ENCODE assay signal across 19 mouse cellular contexts in the genomic region with DNA sequence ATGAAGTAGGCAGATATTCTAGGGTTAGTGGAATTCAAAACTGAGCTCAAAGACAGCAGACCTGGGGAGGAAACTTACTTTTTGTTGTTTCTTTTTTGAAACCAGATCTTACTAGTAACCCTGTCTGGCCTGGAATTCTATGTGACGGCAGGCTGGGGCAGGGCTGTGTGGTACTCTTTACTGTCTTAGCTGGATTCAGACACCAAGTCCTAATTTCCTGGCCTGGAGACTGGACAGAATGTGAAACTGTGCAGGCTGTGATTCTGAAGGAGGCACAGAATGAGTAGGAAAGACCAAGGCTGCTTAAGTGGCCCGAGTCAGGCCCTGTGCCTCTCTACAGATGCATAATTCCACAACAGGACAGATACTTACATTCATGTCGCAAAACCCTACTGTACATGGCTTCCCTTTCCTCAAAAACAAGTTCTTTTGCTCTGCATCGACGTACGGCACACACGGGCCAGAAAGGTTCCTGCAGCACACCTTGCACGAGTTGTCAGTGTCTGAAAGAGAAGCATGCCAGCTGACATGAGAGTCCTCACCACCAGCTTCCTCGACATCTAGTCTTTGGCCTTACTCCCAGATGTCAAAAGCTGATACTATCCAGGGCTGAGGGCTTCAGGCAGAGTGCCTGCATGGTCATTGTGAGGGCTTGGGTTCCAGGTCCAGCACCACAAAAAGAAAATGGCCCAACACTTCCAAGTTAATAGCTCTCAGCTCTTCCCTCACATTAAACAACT. TPM values are rescaled to one million over a fixed set of nuclear protein-coding genes. Genes with fewer than 3 reads are reported as not detected.
A peak's percentile ranks its signal among the peaks of the same experiment; 100 is the strongest.
DNase-seq lines count a peak whose midpoint lies in the region; ATAC-seq and TF ChIP-seq lines count a peak whose summit lies in the region.
"Had no signal": no experiment of that assay in that cellular context is flagged by ENCODE, and none has a peak within 500 bp of the region (broad histone marks: within the 10 kb centered on the region; RNA-seq: fewer than 3 reads in every experiment).

No protein-coding gene starts in this region.

- no peak for TF ChIP-seq EP300 in heart, adult 2 months (IDR thresholded peaks at IDR 0.05; ENCODE audit: insufficient read depth, low read depth, low read length)

- 0 out of 2 replicates have a peak, but pooled peaks cover 7% of the 10 kb centered on the region for H3K4me1 ChIP-seq in heart, embryonic 10.5 days
- peaks cover 1% of the 10 kb centered on the region; the same call in 1 of the 2 replicates for H3K4me1 ChIP-seq in heart, adult 2 months (ENCODE audit: control insufficient read depth, insufficient read depth, low read length)
- peaks cover 8 to 9% of the 10 kb centered on the region in 2 experiments; a peak in 3 of 4 replicates for H3K4me1 ChIP-seq in heart, embryonic 14.5 days (ENCODE audit: control insufficient read depth in 2 of 2, insufficient read depth in 2 of 2, low read length in 2 of 2)
- H3K4me1 ChIP-seq: embryonic facial prominence, embryonic 10.5 days; forebrain, embryonic 13.5 days; hindbrain, embryonic 13.5 days had no signal

- intact Hi-C loops in heart, adult 2 months (cut with DNase I), result no loop called here

- TF ChIP-seq POLR2A in heart, adult 2 months (IDR thresholded peaks at IDR 0.05; ENCODE audit: insufficient read depth, low read depth, low read length), result no peak
- TF ChIP-seq POLR2A in myocyte (IDR thresholded peaks at IDR 0.05; ENCODE audit: insufficient read length, low read depth), result no peak

- H3K79me2 ChIP-seq in heart, adult 2 months (replicated peaks; ENCODE audit: control insufficient read depth, insufficient read depth, low read length), result no peaks in the 10 kb centered on the region
- H3K79me2 ChIP-seq in myocyte (ENCODE audit: control insufficient read depth, insufficient read depth), result no peaks in the 10 kb centered on the region

- ATAC-seq in heart, embryonic 14.5 days (ENCODE audit: insufficient number of reproducible peaks, insufficient read depth, low FRiP score, low read depth), result no peak
- ATAC-seq: forebrain, embryonic 13.5 days; forebrain, postnatal 0 days; hindbrain, postnatal 0 days had no signal

- 80% methylated on average over 9 of the region's 9 CpGs for WGBS in heart, embryonic 10.5 days
- 81% methylated on average over 9 of the region's 9 CpGs for WGBS in heart, adult 2 months
- 69% methylated on average over 9 of the region's 9 CpGs for WGBS in heart, embryonic 14.5 days

- H3K27me3 ChIP-seq in heart, embryonic 10.5 days (ENCODE audit: insufficient read depth, poor library complexity, severe bottlenecking), result no peaks in the 10 kb centered on the region
- H3K27me3 ChIP-seq in heart, adult 2 months (ENCODE audit: control insufficient read depth, insufficient read depth, low read length), result no peaks in the 10 kb centered on the region
- no peaks in the 10 kb centered on the region for H3K27me3 ChIP-seq in heart, embryonic 14.5 days (ENCODE audit: control insufficient read depth, insufficient read depth, low read length)
- no peaks in the 10 kb centered on the region for H3K27me3 ChIP-seq in myocyte (ENCODE audit: control insufficient read depth, insufficient read depth, insufficient read length)
- H3K27me3 ChIP-seq: forebrain, embryonic 13.5 days; heart, embryonic 15.5 days; hindbrain, embryonic 13.5 days had no signal

- no peak for TF ChIP-seq CTCF in heart, adult 2 months (IDR thresholded peaks at IDR 0.05)

- H3K36me3 ChIP-seq in heart, embryonic 10.5 days, result peaks cover 94% of the 10 kb centered on the region
- peaks cover 6% of the 10 kb centered on the region for H3K36me3 ChIP-seq in heart, adult 2 months (ENCODE audit: control insufficient read depth, insufficient read depth, low read length)
- H3K36me3 ChIP-seq in heart, embryonic 14.5 days (ENCODE audit: control insufficient read depth, insufficient read depth, low read length), result peaks cover 92% of the 10 kb centered on the region
- H3K36me3 ChIP-seq in myocyte (ENCODE audit: control insufficient read depth, insufficient read depth), result peaks cover 30% of the 10 kb centered on the region

- no peaks in the 10 kb centered on the region for H3K9me3 ChIP-seq in heart, embryonic 10.5 days
- H3K9me3 ChIP-seq in heart, embryonic 14.5 days (ENCODE audit: control insufficient read depth, low read length), result no peaks in the 10 kb centered on the region
- H3K9me3 ChIP-seq: embryonic facial prominence, embryonic 10.5 days; forebrain, embryonic 13.5 days; heart, embryonic 15.5 days; hindbrain, embryonic 13.5 days had no signal

- no peak overlapping the region for H3K27ac ChIP-seq in heart, embryonic 10.5 days
- H3K27ac ChIP-seq in heart, adult 2 months, result no peak overlapping the region
- H3K27ac ChIP-seq in heart, embryonic 14.5 days (replicated peaks in 1 of 2; ENCODE audit: control insufficient read depth in 1 of 2, insufficient read depth in 1 of 2, low read depth in 2 of 2, low read length in 2 of 2), result peak overlapping the region; percentile 17 to 38
- H3K27ac ChIP-seq: embryonic facial prominence, embryonic 10.5 days; forebrain, embryonic 13.5 days; hindbrain, embryonic 13.5 days; hindbrain, postnatal 0 days had no signal

- peak; percentile 68 for DNase-seq in heart, embryonic 10.5 days (ENCODE audit: low spot score)
- no peak for DNase-seq in heart, adult 2 months
- no peak for DNase-seq in heart, postnatal 4 days
- peak; percentile 25 for DNase-seq in MN1 (ENCODE audit: low spot score)
- DNase-seq: adrenal gland, adult 8-10 months; adrenal gland, postnatal 36 days; cerebellum, adult 2 months; cerebellum, postnatal 10 days; forebrain, postnatal 0 days; gastrocnemius, postnatal 10 days; kidney, adult 11 months; kidney, adult 9 months had no signal

- no peak overlapping the region for H3K4me3 ChIP-seq in heart, embryonic 10.5 days
- no peak overlapping the region for H3K4me3 ChIP-seq in heart, adult 2 months
- no peak overlapping the region for H3K4me3 ChIP-seq in heart, embryonic 14.5 days (ENCODE audit: control insufficient read depth in 1 of 2, insufficient read depth in 1 of 2, low read depth in 1 of 2, low read length in 2 of 2)
- no peak overlapping the region for H3K4me3 ChIP-seq in myocyte
- H3K4me3 ChIP-seq: embryonic facial prominence, embryonic 10.5 days; forebrain, embryonic 13.5 days; heart, embryonic 15.5 days; hindbrain, embryonic 13.5 days had no signal

- no peak overlapping the region for H3K4me2 ChIP-seq in heart, embryonic 14.5 days (ENCODE audit: low read length)
- H3K4me2 ChIP-seq in myocyte (ENCODE audit: low read depth), result no peak overlapping the region
- H3K4me2 ChIP-seq: forebrain, embryonic 13.5 days; heart, embryonic 15.5 days; hindbrain, embryonic 13.5 days had no signal

- no peak overlapping the region for H3ac ChIP-seq in myocyte (ENCODE audit: control insufficient read depth, insufficient read length)

- H3K9ac ChIP-seq in heart, adult 2 months (ENCODE audit: low read depth, low read length), result no peak overlapping the region
- H3K9ac ChIP-seq in heart, embryonic 14.5 days (ENCODE audit: low read length), result no peak overlapping the region
- H3K9ac ChIP-seq: forebrain, embryonic 13.5 days; forebrain, postnatal 0 days; heart, embryonic 15.5 days; hindbrain, embryonic 13.5 days had no signal

TF ChIP-seq in myocyte, 11 proteins besides CTCF, POLR2A, EP300 and RAD21:
- TF ChIP-seq MYOD1 (IDR thresholded peaks at IDR 0.05; ENCODE audit: control insufficient read depth in 1 of 3, insufficient read length in 2 of 3, low read depth in 2 of 3) (no peak), E2F4 (IDR thresholded peaks at IDR 0.05; ENCODE audit: insufficient read depth) (no peak), POLR2AphosphoS2 (IDR thresholded peaks at IDR 0.05; ENCODE audit: insufficient read length, low read depth) (peak; percentile 26)

RNA-seq across cellular contexts. Expression of gene Iah1, which starts 13.6 kb away (rescaled TPM):
- 38.9 and 40.8 TPM in 2 replicates for polyA plus RNA-seq in heart, embryonic 10.5 days (2016; fragmentation: Nextera tagmentation; extraction: Ambion mirVana)
- total RNA-seq in heart, adult 2 months (2021), result 10 to 100 TPM; 12.6 to 13.5 TPM
- polyA plus RNA-seq in heart, adult 2 months (2012; rRNA removed), result 28.4 and 30.5 TPM in 2 replicates
- polyA plus RNA-seq in heart, embryonic 14.5 days (2014; fragmentation: Nextera tagmentation; extraction: Ambion mirVana), result 46.7 and 48.7 TPM in 2 replicates
- 10 to 100 TPM; 22.8 to 25.9 TPM for total RNA-seq in heart, postnatal 4 days (2021)
- 79.5 TPM for polyA plus RNA-seq in myocyte (2012; fragmentation: generic; extraction: Trizol)

RNA-seq across cellular contexts. Expression of gene Adam17, which starts 43.6 kb away (rescaled TPM):
- polyA plus RNA-seq in heart, embryonic 10.5 days (2016; fragmentation: Nextera tagmentation; extraction: Ambion mirVana), result 36.3 and 38.4 TPM in 2 replicates
- total RNA-seq in heart, adult 2 months (2021), result 10 to 100 TPM; 39.2 to 43.8 TPM
- polyA plus RNA-seq in heart, adult 2 months (2012; rRNA removed), result 27.9 and 81.6 TPM in 2 replicates
- polyA plus RNA-seq in heart, embryonic 14.5 days (2014; fragmentation: Nextera tagmentation; extraction: Ambion mirVana), result 26.5 and 30.2 TPM in 2 replicates
- total RNA-seq in heart, postnatal 4 days (2021), result 10 to 100 TPM; 40.0 to 40.2 TPM
- 13.4 TPM for polyA plus RNA-seq in myocyte (2012; fragmentation: generic; extraction: Trizol)

RNA-seq across cellular contexts. Expression of gene Itgb1bp1, which starts 43.7 kb away (rescaled TPM):
- 39.5 and 40.8 TPM in 2 replicates for polyA plus RNA-seq in heart, embryonic 10.5 days (2016; fragmentation: Nextera tagmentation; extraction: Ambion mirVana)
- 10 to 100 TPM; 42.4 to 50.6 TPM for total RNA-seq in heart, adult 2 months (2021)
- polyA plus RNA-seq in heart, adult 2 months (2012; rRNA removed), result 15.2 and 26.8 TPM in 2 replicates
- 39.5 and 40.0 TPM in 2 replicates for polyA plus RNA-seq in heart, embryonic 14.5 days (2014; fragmentation: Nextera tagmentation; extraction: Ambion mirVana)
- total RNA-seq in heart, postnatal 4 days (2021), result 10 to 100 TPM; 36.6 to 40.2 TPM
- 45.4 TPM for polyA plus RNA-seq in myocyte (2012; fragmentation: generic; extraction: Trizol)

RNA-seq across cellular contexts. Expression of gene Cpsf3, which starts 44.6 kb away (rescaled TPM):
- 91.9 and 106 TPM in 2 replicates for polyA plus RNA-seq in heart, embryonic 10.5 days (2016; fragmentation: Nextera tagmentation; extraction: Ambion mirVana)
- 10 to 100 TPM; 32.5 to 39.0 TPM for total RNA-seq in heart, adult 2 months (2021)
- polyA plus RNA-seq in heart, adult 2 months (2012; rRNA removed), result 19.3 and 30.8 TPM in 2 replicates
- polyA plus RNA-seq in heart, embryonic 14.5 days (2014; fragmentation: Nextera tagmentation; extraction: Ambion mirVana), result 69.3 and 70.5 TPM in 2 replicates
- 10 to 100 TPM; 42.4 to 43.7 TPM for total RNA-seq in heart, postnatal 4 days (2021)
- polyA plus RNA-seq in myocyte (2012; fragmentation: generic; extraction: Trizol), result 50.5 TPM

Comparison
In these comparisons a context has a peak if more than half of its experiments do, and no peak if none do; other contexts are left out.
1. DNase-seq: peak in heart, embryonic 10.5 days (single experiment) and MN1 (single experiment); none in heart, adult 2 months (0 of 2) and heart, postnatal 4 days (single experiment).
2. H3K27ac ChIP-seq: peak in heart, embryonic 14.5 days (2 of 2); none in heart, embryonic 10.5 days (single experiment) and heart, adult 2 months (single experiment).